Mouse (Mus musculus) c-Kit-negative CD71-positive TER-119-positive erythroid progenitor cells, embryonic 14.5 days (primary cell): ENCODE measurements around the gene Gm14781.
"Not testable (repeated sequence)": the region's sequence is repeated elsewhere in the genome, so short reads cannot be mapped to it uniquely, and the experiment has no call there.

Experiments used
- DNase-seq: peaks from one replicate; pipeline ENCODE4 v3.0.0-alpha.2; 2013; ENCODE audit warnings: low read depth, low spot score

The Gm14781 gene

DNA sequence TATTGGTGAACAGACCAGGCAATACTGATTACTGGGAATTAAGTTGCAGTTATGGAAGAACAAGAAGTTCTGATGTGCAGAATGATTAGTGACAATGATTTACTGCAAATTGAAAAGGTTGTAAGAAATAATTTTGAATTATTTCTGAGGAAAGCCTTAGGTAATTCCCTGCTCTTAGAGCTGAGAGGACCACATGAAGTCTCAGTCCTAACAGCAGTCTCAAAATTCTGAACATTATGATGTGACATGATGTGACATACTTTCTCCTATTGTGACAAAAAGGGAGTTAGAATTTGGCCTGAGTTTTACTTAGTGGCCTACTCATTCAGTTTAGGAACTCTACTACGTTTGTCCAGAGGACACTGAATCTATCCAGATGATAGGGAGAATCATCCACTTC is at the start of gene Gm14781:
Gm14781 (plus strand) TSS at position 301 of the 400 bp plus-strand sequence.
- not testable (repeated sequence) for DNase-seq

DNA sequence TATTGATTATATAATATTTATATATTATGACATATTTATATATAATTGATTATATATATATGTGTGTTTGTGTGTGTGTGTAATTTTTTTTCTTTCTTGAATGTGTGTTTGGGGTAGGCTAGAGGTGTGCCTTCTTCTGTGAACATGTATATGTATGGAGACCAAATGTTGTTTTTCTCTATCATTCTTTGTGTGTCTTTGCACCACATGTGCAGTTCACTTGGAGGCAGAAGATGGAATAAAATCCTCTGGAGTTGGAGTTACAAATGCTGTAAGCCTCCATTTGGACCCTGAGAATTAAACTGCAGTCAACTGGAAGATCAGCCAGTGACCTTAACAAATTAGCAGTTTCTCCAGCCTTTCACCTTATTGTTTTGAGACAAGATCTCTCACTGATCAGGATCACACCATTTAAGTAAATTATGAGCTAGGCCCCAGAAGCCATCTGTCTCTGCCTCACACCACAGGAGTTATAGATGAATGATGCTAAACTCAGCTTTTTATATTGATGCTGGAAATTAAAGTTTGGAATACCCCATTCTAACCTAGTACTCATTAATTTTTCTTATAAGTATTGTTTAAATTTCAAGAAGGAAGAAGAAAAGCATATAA is 23.1 kb downstream of the Gm14781 start:
- DNase-seq, result not testable (repeated sequence)
